Mouse (Mus musculus): ENCODE measurements around the gene Ano6.

- no peak for TF ChIP-seq CTCF (IDR thresholded peaks at IDR 0.05; ENCODE audit: borderline replicate concordance, control insufficient read depth, extremely low read depth, insufficient read depth, low read length, poor library complexity)
- no peak for TF ChIP-seq POLR2A (IDR thresholded peaks at IDR 0.05; ENCODE audit: control insufficient read depth, extremely low read depth, insufficient read depth, low read length, poor library complexity)
Measured at GRCm38 (mm10) chr15:95989496-95990124, 199.0 kb downstream of the Ano6 start.

Data from thymus, adult 2 months (tissue).